Mouse (Mus musculus) liver, adult 2 months (tissue): Measurements from ENCODE around the gene S1pr4.

Experiments
- CTCF ChIP-seq: fragments of 200-500 bp; IDR thresholded peaks from 2 replicates; pipeline ENCODE4 v1.5.1; 2011; ENCODE audit warnings: low read depth, low read length, control low read depth
- POLR2A ChIP-seq: fragments of 200-500 bp; IDR thresholded peaks from 2 replicates; pipeline ENCODE4 v1.6.1; 2011; ENCODE audit warnings: low read length, control low read depth; ENCODE audit not compliant: insufficient read depth; ENCODE audit errors: extremely low read depth

DNA sequence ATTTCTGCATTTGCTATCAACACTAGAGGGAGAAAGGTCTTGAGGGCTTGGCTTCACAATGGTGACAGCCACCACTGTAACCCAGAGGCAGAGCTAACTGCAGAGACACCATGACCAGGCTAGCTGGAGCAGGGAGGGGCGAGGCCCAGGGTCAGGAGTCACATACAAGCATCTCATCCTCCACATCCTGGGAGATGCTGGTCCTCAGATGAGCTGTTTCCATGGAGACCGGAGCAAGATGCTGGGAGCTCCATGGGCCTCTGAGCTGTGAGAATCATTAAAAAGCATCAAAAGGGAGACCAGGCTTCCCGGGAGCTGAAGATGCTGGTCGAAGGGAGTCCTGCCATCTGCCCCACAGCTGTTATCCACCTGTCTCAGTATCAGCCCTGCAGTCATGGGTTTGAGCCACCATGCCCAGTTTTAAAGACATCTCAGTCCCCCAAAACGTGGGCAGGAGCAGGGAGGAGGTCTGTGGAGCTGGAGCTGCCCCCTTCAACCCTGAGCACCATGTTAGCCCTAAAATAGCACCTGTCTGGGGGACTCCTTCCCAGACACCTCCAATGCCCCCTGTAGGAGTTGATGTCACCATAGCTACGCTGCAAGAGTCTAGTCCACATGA, 15.4 kb downstream of the S1pr4 start:
- TF ChIP-seq POLR2A (no peak), CTCF (no peak)
